Mouse (Mus musculus): ENCODE results near the gene Actn3.

GRCm38 (mm10) chr19:4820678-4821303, 56.9 kb downstream of the Actn3 start:
- TF ChIP-seq POLR2A (IDR thresholded peaks at IDR 0.05; ENCODE audit: borderline replicate concordance, extremely low read depth, insufficient read depth, insufficient read length, poor library complexity, severe bottlenecking): no peak
- TF ChIP-seq CTCF (IDR thresholded peaks at IDR 0.05; ENCODE audit: borderline replicate concordance, extremely low read depth, insufficient read depth, insufficient read length): no peak
